Mouse (Mus musculus) bone marrow macrophage, adult 2 months (primary cell): Measurements from ENCODE around the gene Fbxo2. TPM values are rescaled to one million over a fixed set of nuclear protein-coding genes. Genes with fewer than 3 reads are reported as not detected.

Experiments
- H3K27ac ChIP-seq: 2 replicates; pipeline ENCODE4 v1.5.1; 2012; ENCODE audit warnings: low read depth, low read length; ENCODE audit not compliant: insufficient read depth
- H3K4me1 ChIP-seq: 2 replicates; pipeline ENCODE4 v1.6.1; 2012; ENCODE audit warnings: low read length; ENCODE audit not compliant: control insufficient read depth, insufficient read depth
- H3K4me3 ChIP-seq: 2 replicates; pipeline ENCODE4 v1.5.1; 2012; ENCODE audit warnings: mild to moderate bottlenecking, low read length, moderate library complexity; ENCODE audit not compliant: insufficient read depth
- CTCF ChIP-seq: IDR thresholded peaks from 2 replicates; pipeline ENCODE4 v1.5.1; 2012; ENCODE audit warnings: low read depth, mild to moderate bottlenecking, low read length, moderate library complexity
- POLR2A ChIP-seq: IDR thresholded peaks from 2 replicates; pipeline ENCODE4 v1.6.1; 2012; ENCODE audit warnings: mild to moderate bottlenecking, low read depth, low read length, borderline replicate concordance
- polyA plus RNA-seq: library from polyadenylated mRNA; stranded (reverse); fragments of >200 nt; gene quantifications from 2 replicates; pipeline ENCODE4 v1.2.4, GENCODE M21; 2012; ENCODE audit not compliant: missing spikeins, insufficient read depth, insufficient read length

Gene Fbxo2
- polyA plus RNA-seq, 1 experiment, result 0.43 TPM

DNA sequence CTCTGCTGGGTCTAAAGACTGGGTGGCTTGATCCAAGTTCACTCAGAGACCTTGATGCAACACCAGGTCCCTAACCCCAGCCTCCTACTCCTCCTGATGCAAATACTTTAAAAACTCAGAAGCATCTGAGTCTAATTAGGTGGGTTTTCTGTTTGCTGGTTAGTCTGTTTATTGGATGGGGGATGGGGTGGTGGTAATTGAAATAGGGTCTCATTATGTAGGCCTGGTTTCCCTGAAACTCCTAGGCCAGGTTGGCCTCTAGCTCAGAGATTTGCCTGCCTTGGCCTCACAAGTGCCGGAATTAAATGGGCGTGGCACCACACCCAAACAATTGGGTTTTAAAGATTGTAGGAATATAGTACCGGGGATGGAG, 37.7 kb upstream of the Fbxo2 start:
- Histone ChIP-seq H3K4me3 (no peak overlapping the region), H3K27ac (no peak overlapping the region), H3K4me1 (no peaks in the 10 kb centered on the region)
- TF ChIP-seq CTCF (no peak), POLR2A (no peak)

DNA sequence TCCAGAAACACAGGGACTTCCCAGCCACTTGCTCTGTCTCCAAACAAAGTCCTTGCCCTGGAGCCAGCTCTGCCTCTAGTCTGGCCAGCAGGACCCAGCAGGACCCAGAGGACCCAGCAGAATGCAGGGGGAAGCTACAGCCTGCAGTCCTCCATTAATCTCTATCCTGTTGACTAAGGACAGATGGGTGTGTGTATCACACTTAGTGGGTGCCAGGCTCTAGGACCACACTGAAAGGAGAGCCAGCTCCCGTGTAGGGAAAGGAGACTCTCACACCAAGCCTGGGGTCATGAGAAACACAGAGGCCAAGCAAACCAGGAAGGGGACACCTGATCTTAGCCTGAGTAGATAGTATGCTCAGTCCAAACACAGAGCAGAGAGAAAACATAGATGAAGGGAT, 32.2 kb upstream of the Fbxo2 start:
- no peak overlapping the region for H3K27ac ChIP-seq
- no peak overlapping the region for H3K4me3 ChIP-seq
- H3K4me1 ChIP-seq, result peaks cover 9% of the 10 kb centered on the region
- TF ChIP-seq POLR2A (no peak), CTCF (no peak)

DNA sequence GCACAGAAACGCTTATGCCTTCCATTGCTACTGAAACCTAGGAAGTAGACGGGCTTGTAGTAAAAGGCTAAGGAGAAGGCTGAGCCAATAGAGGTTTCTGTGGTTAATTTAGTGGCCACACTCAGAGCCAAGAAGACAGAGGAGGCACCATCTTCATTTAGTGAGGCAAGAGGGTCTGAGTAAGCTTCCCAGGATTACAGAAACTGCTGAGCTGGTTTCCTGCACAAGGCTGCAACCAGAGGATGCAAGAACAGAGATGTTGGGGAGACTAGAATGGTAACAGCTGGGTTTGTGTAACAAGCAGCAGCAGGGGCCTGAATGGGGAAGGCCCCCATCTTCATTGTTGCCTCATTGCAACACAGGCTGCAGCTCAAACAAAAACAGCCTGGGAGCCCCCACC, 31.7 kb upstream of the Fbxo2 start:
- TF ChIP-seq POLR2A (no peak), CTCF (no peak)
- Histone ChIP-seq H3K4me1 (peaks cover 9% of the 10 kb centered on the region), H3K27ac (no peak overlapping the region), H3K4me3 (no peak overlapping the region)

DNA sequence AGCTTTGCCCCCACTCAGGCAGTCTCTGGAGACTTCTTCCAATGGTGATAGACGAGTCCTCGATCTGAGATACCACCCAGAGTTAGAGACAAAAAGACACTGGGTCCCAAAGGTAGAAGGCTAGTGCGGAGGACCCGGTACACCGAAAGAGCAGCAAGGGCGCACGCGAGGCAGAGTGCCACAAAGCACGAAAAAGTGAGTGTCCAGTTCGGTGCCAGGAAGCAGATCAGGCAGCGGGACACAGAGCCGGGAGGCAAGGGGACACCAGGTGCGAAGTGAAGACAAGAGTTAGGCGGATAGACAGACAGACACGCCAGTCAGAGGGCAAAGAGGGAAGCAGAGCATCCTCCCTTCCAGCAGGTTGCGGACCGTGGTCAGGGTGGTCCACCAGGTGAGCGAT, 30.3 kb upstream of the Fbxo2 start, which contains the start of gene Mad2l2:
TSS of gene Mad2l2 (plus strand) at position 252 of the 400 bp plus-strand sequence.
- Histone ChIP-seq H3K27ac (no peak within 1 kb of the TSS), H3K4me3 (no peak within 1 kb of the TSS), H3K4me1 (peaks cover 9% of the 10 kb centered on the region)
- no peak for TF ChIP-seq POLR2A
- TF ChIP-seq CTCF, result no peak

DNA sequence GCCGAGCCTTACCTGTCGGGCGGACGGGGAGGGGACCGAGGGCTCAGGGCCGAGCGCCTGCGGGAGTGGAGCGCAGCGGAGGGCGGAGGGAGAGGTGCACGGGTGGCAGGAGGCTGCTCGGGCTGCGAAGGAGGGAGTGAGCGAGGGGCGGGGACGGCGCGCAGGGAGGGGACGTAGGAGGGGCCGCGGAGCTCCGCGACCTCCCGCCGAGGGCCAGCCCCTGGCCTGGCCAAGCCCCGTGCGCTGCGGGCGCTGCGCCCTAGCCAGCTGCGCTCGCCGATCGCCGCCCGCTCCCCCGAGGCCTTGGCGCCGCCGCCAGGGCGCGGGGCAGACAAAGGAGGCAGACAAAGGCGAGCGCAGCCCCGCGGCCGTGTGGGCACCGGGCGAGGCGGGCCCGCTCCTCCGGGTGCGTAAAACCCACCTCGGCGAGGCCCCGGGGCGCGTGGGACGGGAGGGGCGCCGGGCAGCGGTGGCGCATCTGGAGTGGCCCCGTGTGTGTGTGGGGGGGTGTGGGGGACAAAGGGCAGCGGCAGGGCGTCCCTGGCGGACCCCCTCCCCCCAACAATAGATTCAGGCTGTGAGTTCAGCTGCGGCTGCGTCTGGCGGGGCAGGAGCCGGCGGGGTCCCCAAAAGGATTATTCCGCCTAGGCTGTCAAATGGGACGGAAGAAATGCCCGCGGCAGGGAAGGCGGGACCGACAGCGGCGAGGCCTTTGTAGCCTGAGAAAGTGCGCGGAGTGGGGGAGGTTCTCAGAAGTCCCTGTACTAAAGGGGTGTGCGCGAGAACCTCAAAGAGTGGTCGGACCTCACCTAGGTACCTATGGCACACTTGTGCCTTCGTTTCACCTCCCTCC, 29.6 kb upstream of the Fbxo2 start, which contains the start of gene Draxin:
TSS of gene Draxin (minus strand) at position 138 of the 853 bp plus-strand sequence.
- peaks cover 9% of the 10 kb centered on the region for H3K4me1 ChIP-seq
- H3K4me3 ChIP-seq, result no peak within 1 kb of the TSS
- TF ChIP-seq POLR2A, result no peak
- no peak for TF ChIP-seq CTCF

DNA sequence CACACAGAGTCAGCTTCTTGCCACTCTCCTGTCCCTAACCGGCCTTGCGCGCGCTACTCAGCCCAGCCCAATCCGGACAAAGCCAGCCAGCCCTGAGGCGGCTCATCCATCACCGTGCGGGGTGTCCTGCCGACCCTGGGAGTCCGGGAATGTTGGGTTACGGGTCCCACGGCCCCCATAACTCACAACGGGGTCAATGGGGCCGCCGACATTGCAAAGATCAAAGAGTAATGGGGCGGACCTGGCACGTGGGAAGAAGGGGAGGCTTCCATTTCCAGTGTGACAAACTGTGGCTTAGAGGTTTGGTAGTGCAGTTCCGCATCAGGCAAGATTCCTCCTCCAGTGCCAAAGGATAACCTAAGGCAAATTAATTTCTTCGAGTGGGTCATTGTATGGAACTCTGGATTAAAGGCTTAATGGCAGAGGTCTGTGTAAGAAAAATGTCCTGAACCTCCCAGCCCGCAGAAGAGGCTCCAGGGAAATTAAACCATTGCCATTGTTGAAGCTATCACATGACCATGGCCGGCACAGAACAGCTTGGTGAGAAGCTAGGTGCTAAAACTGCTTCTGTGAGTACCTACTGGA, 28.8 kb upstream of the Fbxo2 start:
- Histone ChIP-seq H3K27ac (no peak overlapping the region), H3K4me1 (peaks cover 9% of the 10 kb centered on the region), H3K4me3 (no peak overlapping the region)
- TF ChIP-seq POLR2A (no peak), CTCF (no peak)

More for the DNA sequence above, 29.6 kb upstream of the Fbxo2 start, which contains the start of gene Draxin:
- H3K27ac ChIP-seq, result no peak within 1 kb of the TSS

DNA sequence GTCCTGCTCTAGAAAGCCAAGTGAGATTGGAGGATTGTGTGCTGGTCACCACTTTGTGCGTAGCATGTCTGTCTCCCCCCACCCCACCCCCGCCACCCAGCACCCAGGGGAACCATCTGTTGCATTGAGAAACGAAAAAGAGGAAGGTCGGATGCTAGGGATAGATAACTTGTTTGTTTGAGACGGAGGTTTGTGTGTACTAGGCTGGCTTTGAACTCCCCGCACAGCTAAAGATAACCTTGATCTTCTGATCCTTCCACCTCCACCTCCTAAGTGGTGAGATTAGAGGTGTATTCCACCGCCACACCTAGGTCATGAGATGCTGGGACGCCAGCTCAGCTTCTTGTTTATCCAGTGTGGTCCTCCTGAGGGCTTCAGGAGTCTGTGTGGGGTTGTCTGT, 25.4 kb upstream of the Fbxo2 start:
- H3K4me3 ChIP-seq, result no peak overlapping the region
- no peak for TF ChIP-seq POLR2A
- no peak for TF ChIP-seq CTCF
- no peak overlapping the region for H3K27ac ChIP-seq
- peaks cover 3% of the 10 kb centered on the region for H3K4me1 ChIP-seq

DNA sequence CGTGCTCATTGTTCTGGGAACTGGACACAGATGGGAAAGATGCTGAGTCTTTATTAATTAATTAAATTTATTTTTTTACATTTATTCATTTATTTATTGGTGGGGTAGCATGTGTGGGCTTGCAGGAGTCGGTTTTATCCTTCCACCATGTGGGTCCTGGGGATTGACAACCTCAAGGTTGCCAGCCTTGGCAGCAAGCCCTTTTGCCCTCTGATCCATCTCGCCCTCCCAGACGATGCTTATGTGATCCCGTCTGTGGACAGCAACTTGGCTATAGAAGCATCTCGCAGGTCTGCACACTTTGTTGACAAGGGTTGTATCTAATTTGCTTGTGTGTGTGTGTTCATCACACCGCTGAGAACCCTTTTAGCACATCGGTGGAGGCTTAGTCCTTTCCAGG, 22.9 kb upstream of the Fbxo2 start:
- H3K4me1 ChIP-seq, result peaks cover 3% of the 10 kb centered on the region
- no peak overlapping the region for H3K4me3 ChIP-seq
- no peak for TF ChIP-seq POLR2A
- TF ChIP-seq CTCF, result no peak
- H3K27ac ChIP-seq, result no peak overlapping the region

DNA sequence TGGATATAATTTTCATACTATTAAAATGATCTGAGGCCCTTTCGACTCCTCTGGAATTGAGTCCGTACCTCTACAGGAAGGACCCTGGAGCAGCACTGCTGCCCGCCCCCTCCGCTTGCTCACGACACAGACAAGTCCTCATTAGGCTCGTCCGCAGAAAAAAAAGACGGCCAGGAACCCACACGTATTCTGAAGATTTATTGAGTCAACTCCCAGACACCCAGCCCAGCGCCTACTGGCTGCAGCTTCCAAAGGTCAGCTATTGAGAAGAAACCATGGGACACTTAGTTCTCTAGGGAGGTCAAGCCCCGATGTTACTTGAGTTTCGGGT, 20.7 kb upstream of the Fbxo2 start:
- Histone ChIP-seq H3K27ac (no peak overlapping the region), H3K4me3 (peak overlapping the region; percentile 75), H3K4me1 (peaks cover 3% of the 10 kb centered on the region)
- TF ChIP-seq CTCF, result no peak
- no peak for TF ChIP-seq POLR2A

DNA sequence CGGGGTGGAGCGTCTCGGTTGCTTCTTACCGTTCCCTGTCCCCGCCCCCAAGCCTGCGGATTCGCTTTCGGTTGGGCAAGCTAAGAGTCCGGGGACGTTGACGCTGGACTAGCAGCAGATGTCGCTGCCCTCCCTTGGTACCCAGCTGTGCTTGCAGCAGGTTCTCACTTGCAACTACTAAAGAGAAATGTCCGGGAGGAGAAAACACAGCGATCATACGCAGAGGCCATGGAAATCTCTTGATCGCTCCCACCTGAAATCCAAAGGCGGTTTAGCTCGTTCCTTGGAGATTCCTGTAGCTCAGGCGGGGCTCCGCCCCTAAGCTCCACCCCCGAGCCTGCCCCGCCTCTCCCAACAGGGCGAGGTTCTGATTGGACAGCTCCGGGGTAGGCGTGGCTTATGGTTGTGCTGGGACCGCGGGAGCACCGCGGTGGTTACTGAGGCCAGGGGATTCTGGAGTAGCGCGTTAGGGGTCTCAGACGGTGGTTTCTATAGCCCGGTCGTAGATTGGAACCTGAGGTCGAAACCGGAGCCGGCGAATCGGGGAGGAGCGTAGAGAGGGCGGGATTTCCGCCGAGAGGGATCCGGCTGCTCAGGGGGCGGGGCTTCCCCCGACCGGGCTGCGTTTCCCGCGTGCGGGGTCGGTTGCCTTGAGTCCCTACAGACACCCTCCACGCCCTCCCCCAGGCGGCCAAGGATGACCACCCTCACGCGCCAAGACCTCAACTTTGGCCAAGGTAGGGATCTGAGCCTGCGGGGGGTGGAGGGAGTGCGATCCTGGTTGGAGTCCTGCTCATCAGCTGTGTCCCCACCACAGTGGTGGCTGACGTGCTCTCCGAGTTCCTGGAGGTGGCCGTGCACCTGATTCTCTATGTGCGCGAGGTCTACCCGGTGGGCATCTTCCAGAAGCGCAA, 20.1 kb upstream of the Fbxo2 start:
- Histone ChIP-seq H3K4me3 (peak overlapping the region; percentile 75), H3K4me1 (peaks cover 3% of the 10 kb centered on the region), H3K27ac (peak overlapping the region; percentile 29; the same call in 1 of the 2 replicates)
- TF ChIP-seq CTCF, result peak; percentile 79
- TF ChIP-seq POLR2A, result no peak
